Mouse (Mus musculus) embryo, embryonic 11.5 days (tissue): ENCODE measurements around the gene Cdh4.

ENCODE experiments used
- DNase-seq: peaks from one replicate; pipeline ENCODE4 v3.0.0-alpha.2; 2012; ENCODE audit warnings: low read depth, low spot score

The Cdh4 gene

DNA sequence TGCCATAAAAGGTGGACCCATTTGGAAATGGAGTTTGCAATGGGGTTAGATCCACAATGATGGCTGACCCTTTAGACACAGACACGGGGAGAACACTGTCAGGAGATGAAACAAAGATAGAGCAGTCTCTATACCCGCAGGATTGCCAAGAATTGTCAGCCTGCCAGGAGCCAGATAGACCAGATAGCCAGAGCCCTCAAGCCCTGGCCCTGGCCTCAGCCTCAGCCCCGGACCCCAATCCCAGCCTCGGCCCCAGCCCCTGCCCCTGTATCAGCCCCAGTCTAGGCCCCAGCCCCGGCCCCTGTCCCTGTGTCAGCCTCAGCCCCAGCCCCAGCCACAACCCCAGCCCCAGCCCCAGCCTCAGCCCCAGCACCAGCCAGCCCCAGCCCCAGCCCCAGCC is 345.6 kb downstream of the Cdh4 start:
- DNase-seq = no peak

DNA sequence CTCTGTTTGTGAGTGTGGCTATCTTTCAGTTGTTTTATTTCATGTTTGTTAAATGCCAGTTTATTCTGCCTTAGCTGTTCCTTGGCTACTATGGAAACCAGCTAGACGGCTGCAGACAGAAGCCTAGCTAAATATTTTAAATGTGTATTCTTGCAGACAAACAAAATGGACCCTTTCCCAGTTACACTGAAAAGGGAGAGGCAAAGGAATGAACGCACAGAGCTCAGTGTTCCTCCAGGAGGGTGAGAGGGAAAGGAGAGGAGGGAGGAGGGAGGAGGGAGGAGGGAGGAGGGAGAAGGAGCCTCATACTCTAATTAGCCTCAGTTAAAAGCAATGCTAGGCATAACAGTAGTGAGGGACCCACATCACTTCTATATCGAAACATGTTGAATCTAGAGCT is 348.5 kb downstream of the Cdh4 start:
- DNase-seq = no peak

- DNase-seq = no peak
Measured at GRCm38 (mm10) chr2:179792426-179793133, 350.3 kb downstream of the Cdh4 start.

DNA sequence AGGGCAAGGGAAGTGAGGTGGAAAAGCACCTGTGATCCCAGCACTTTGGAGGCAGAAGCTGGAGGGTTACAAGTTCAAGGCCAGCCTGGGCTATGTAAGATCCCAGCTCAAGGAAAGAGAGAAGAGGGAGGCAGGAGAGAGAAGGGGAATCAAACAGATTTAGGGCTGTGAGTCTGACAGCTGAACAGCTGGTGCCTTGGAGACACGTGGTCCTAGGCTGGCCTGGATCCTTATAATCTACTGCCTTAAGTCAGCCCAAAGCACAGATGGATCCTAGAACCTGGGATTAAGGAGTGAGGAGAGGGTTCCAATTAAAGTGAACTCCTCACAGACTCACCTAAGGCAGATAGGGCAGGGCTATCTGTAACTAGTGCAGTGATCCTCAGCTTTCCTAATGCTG is 352.1 kb downstream of the Cdh4 start:
- DNase-seq = no peak

- no peak for DNase-seq
Measured at GRCm38 (mm10) chr2:179795452-179795851, 353.2 kb downstream of the Cdh4 start.

- DNase-seq = no peak
Measured at GRCm38 (mm10) chr2:179799906-179800532, 357.8 kb downstream of the Cdh4 start.

DNA sequence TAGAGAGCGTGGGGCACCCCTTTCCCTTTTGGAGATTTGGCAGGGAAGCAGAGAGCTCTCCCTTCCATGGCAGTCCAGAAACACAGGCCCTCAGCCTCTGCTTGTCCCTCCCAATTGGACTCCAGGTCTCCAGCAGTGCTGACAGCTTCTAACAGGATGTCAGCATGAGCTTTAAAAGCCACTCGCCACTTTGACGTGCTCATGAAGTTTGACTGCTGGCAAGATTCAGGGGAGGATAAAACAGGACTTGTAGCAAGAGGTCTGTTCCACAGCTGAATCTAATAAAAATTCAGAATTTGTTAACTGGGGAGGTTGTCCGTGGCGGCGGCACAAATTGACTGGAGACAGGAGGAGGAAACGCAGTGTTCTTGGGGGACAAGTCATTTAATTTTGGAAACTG is 358.8 kb downstream of the Cdh4 start:
- no peak for DNase-seq

DNA sequence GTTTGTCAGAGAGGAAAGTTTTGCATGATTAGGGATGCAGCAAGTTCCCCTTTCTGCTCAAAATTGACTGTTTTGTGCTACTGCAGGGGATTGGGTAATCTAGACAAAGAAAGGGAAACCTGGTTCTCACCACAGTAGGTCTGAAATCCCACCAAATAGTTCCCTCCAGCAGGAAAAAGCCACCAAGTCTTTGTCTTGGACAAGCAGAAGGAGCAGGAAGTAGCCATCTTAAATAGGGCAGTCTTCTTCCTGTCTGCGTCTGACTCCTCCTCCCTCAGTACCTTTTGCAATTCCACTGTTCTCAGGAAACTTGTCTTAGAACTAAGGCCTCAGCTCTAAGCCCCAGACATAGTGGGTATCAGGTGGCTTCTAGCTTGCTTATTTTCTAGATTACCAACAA is 360.2 kb downstream of the Cdh4 start:
- no peak for DNase-seq

GRCm38 (mm10) chr2:179811086-179811485 is 368.9 kb downstream of the Cdh4 start:
- DNase-seq = no peak

GRCm38 (mm10) chr2:179813035-179813827 is 371.0 kb downstream of the Cdh4 start:
- DNase-seq = no peak

- no peak for DNase-seq
Measured at GRCm38 (mm10) chr2:179824776-179825326, 382.6 kb downstream of the Cdh4 start.

DNA sequence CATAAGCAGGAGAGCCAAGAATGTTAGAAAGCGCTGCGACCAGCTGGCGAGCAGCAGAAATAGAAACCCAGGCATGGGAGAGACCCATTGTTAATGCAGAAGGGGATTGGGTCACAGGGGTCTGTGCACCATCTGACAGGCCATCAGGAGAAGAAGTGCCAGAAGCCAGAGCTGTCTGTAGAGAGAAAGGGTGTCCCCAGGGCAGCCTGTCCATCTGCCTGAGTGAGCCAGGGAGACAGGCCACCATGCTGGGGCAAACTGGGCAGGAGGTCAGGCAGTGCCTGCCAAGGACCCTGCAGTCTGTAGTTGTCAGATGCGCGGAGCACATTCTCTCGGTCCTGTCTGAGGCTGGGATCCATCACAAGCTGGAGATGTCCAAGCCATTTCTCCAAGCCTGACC is 386.7 kb downstream of the Cdh4 start:
- DNase-seq = no peak

DNA sequence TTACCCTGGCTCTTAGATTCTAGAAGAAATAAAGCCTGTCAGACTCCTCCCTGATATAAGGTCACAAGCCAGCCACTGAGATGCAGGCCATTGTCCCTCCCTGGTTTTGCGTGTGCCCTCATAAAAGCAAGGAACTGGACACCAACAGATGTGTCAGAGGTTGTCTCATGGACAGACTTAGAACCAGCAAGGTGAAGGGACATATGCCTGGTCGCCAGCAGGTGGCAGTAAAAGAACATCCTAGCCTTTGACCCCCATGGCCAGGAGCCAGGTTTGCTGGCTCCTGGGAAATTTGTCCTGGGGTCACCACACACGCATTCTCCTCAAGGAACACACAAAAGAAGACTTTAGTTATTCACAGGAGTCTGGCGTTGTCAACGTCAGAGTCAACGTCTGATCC is 387.7 kb downstream of the Cdh4 start:
- DNase-seq = no peak

GRCm38 (mm10) chr2:179834892-179835291 is 392.7 kb downstream of the Cdh4 start:
- DNase-seq = no peak

DNA sequence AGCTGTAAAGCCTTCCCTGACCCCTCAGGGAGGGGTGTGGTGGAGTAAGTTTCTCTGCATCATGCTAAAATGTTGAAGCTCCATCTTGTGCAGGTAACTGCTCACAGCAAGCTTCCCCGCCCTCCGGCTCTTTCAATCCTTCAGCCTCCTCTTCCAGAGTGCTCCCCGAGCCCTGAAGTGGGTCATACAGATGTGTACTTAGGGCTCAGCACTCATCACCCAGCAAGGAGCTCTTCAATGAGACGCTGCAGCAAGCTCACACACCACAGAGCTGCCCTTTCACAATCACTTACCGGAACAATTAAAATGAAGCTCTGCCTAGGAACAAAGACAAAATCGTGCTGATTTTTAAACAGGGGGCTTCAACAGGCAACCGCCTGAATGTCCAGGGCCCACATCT is 393.3 kb downstream of the Cdh4 start:
- DNase-seq = no peak

- DNase-seq = no peak
Measured at GRCm38 (mm10) chr2:179837186-179837585, 395.0 kb downstream of the Cdh4 start.

GRCm38 (mm10) chr2:179838036-179838435 is 395.8 kb downstream of the Cdh4 start:
- DNase-seq = no peak

GRCm38 (mm10) chr2:179842610-179843389 is 400.6 kb downstream of the Cdh4 start:
- DNase-seq = no peak

DNA sequence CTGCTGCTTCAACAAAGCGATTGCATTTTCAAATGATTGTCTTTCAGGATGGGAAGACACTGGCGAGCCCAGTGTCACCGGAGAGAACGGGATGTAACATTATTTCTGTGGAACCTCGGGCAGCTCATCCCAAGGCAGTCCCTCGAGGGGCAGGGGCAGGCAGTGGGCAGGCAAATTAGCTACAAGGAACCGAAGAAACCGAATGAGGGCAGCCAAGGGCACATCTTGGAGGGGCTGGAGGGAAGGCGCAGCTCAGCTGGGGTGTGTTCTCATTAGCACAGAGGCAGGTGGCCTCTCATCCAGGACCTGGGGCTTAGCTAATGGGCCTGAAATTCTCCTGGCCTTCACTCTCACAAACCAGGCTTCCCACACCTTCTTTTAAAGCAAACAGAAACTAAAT is 407.5 kb downstream of the Cdh4 start:
- DNase-seq = no peak

- DNase-seq = no peak
Measured at GRCm38 (mm10) chr2:179852169-179852568, 409.9 kb downstream of the Cdh4 start.

- DNase-seq = no peak
Measured at GRCm38 (mm10) chr2:179852862-179853261, 410.6 kb downstream of the Cdh4 start.

GRCm38 (mm10) chr2:179853892-179854291 is 411.7 kb downstream of the Cdh4 start:
- no peak for DNase-seq
